Mouse (Mus musculus) myocyte (in vitro differentiated cells): ENCODE data around the gene Sbk1. TPM values are rescaled to one million over a fixed set of nuclear protein-coding genes. Genes with fewer than 3 reads are reported as not detected.

Source experiments
- H3K27me3 ChIP-seq: one replicate; pipeline ENCODE4 v1.6.1; 2011; ENCODE audit not compliant: control insufficient read depth, insufficient read depth, insufficient read length
- H3K36me3 ChIP-seq: one replicate; pipeline ENCODE4 v1.6.1; 2011; ENCODE audit not compliant: control insufficient read depth, insufficient read depth
- H3K4me2 ChIP-seq: one replicate; pipeline ENCODE4 v1.6.1; 2011; ENCODE audit warnings: low read depth, control low read depth
- H3K4me3 ChIP-seq: one replicate; pipeline ENCODE4 v1.5.1; 2011; ENCODE audit warnings: mild to moderate bottlenecking, control low read depth, moderate library complexity
- H3K79me2 ChIP-seq: one replicate; pipeline ENCODE4 v1.6.1; 2011; ENCODE audit not compliant: control insufficient read depth, insufficient read depth
- H3ac ChIP-seq: one replicate; pipeline ENCODE4 v1.6.1; 2011; ENCODE audit not compliant: control insufficient read depth, insufficient read length
- CEBPB ChIP-seq: IDR thresholded peaks from 2 replicates; pipeline ENCODE4 v1.6.1; 2011; ENCODE audit warnings: mild to moderate bottlenecking, moderate library complexity; ENCODE audit not compliant: poor library complexity, insufficient read depth, severe bottlenecking
- E2F4 ChIP-seq: IDR thresholded peaks from one replicate; pipeline ENCODE4 v1.6.1; 2011; ENCODE audit warnings: mild to moderate bottlenecking, control low read depth, moderate library complexity; ENCODE audit not compliant: insufficient read depth
- MAX ChIP-seq: IDR thresholded peaks from one replicate; pipeline ENCODE4 v1.6.1; 2011; ENCODE audit warnings: low read depth, mild to moderate bottlenecking, control low read depth
- MYOD1 ChIP-seq, 3 experiments: IDR thresholded peaks; one replicate each; pipeline ENCODE4 v1.6.1; 2011; ENCODE audit warnings: control low read depth in 2 of 3, low read depth in 2 of 3, mild to moderate bottlenecking in 2 of 3, moderate library complexity in 1 of 3; ENCODE audit not compliant: insufficient read length in 2 of 3, control insufficient read depth in 1 of 3
- MYOG ChIP-seq, 3 experiments: IDR thresholded peaks; one replicate each; pipeline ENCODE4 v1.6.1; 2011; ENCODE audit warnings: control low read depth in 2 of 3, low read depth in 2 of 3, mild to moderate bottlenecking in 2 of 3; ENCODE audit not compliant: insufficient read length in 2 of 3, control insufficient read depth in 1 of 3, insufficient read depth in 1 of 3
- POLR2A ChIP-seq: IDR thresholded peaks from one replicate; pipeline ENCODE4 v1.6.1; 2011; ENCODE audit warnings: low read depth, mild to moderate bottlenecking, control low read depth, moderate library complexity; ENCODE audit not compliant: insufficient read length
- POLR2AphosphoS2 ChIP-seq: IDR thresholded peaks from one replicate; pipeline ENCODE4 v1.6.1; 2011; ENCODE audit warnings: low read depth, control low read depth; ENCODE audit not compliant: insufficient read length
- REST ChIP-seq: IDR thresholded peaks from one replicate; pipeline ENCODE4 v1.6.1; 2011; ENCODE audit warnings: mild to moderate bottlenecking, control low read depth, moderate library complexity; ENCODE audit not compliant: insufficient read depth, insufficient read length
- SRF ChIP-seq: IDR thresholded peaks from one replicate; pipeline ENCODE4 v1.6.1; 2011; ENCODE audit warnings: low read depth; ENCODE audit not compliant: control insufficient read depth, insufficient read length
- TCF12 ChIP-seq: IDR thresholded peaks from one replicate; pipeline ENCODE4 v1.6.1; 2011; ENCODE audit warnings: mild to moderate bottlenecking, control low read depth; ENCODE audit not compliant: poor library complexity, insufficient read depth, severe bottlenecking
- TCF3 ChIP-seq: IDR thresholded peaks from one replicate; pipeline ENCODE4 v1.6.1; 2011; ENCODE audit warnings: low read depth, control low read depth; ENCODE audit not compliant: insufficient read length
- USF1 ChIP-seq: IDR thresholded peaks from one replicate; pipeline ENCODE4 v1.6.1; 2011; ENCODE audit warnings: low read depth, mild to moderate bottlenecking, control low read depth, moderate library complexity
- polyA plus RNA-seq: library from polyadenylated mRNA; unstranded; fragments of >200 nt; fragmentation: generic; extraction: Trizol; gene quantifications from one replicate; pipeline ENCODE4 v1.2.1, GENCODE M21; 2012; ENCODE audit warnings: missing spikeins

Gene Sbk1
- polyA plus RNA-seq, 1 experiment: 16.1 TPM

DNA sequence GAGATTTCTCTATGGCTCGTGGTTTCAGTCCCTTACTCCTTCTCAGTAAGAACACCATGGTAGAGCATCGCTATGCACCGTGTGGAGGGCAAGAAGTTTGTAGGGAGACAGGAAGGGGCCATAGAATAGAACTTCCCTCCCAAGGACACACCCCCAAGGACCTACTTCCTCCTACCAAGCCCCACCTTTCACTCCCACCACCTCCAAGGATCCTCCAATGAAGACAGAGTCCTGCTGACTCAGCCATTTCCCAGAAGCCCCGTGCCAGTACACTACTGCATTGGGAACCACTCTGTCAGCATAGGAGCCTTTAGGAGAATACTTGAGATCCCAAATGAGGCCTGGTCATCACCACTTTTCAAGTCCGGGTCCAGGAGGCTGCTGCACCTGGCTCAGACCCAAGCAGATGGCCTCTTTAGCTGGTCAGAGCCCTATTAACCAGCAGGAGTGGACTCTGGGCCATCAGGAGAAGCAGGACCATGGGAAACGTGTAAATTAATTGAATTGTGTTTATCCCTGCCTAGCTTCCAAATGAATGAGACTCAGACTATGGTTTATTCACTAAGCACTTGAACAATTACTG lies 28.2 kb upstream of the Sbk1 start:
- peaks cover 33% of the 10 kb centered on the region for H3K27me3 ChIP-seq
- H3ac ChIP-seq: no peak overlapping the region
- no peaks in the 10 kb centered on the region for H3K79me2 ChIP-seq
- TF ChIP-seq REST (no peak), E2F4 (no peak), MAX (no peak), MYOG (IDR thresholded peaks at IDR 0.05; ENCODE audit: control insufficient read depth in 1 of 3, insufficient read depth in 1 of 3, insufficient read length in 2 of 3, low read depth in 2 of 3) (no peak), MYOD1 (IDR thresholded peaks at IDR 0.05; ENCODE audit: control insufficient read depth in 1 of 3, insufficient read length in 2 of 3, low read depth in 2 of 3) (no peak), USF1 (no peak), SRF (no peak), CEBPB (no peak)
- no peak overlapping the region for H3K4me3 ChIP-seq
- no peaks in the 10 kb centered on the region for H3K36me3 ChIP-seq
- no peak overlapping the region for H3K4me2 ChIP-seq

DNA sequence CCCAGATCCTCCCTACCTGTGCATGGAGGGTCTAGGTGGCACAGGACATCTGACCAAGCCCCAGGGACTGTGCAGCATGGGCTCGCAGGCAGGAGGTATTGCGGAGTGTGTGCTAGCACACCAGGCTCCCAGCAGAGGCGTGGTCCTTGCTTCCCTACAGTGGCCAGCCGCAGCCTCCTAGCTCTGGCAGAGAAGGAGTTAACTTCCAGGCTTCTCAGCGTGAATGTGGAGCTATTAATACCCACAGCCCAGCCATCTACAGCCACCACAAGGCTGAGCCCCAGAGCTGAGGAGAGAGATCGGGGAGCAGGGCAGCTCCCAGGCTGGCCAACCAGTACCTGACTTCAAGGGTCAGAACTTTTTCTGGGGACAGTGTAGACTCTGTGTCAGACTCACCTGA lies 24.3 kb upstream of the Sbk1 start:
- Histone ChIP-seq H3K27me3 (peaks cover 33% of the 10 kb centered on the region), H3ac (peak overlapping the region; percentile 2), H3K36me3 (no peaks in the 10 kb centered on the region), H3K4me3 (peak overlapping the region; percentile 25), H3K79me2 (no peaks in the 10 kb centered on the region), H3K4me2 (peak overlapping the region; percentile 65)
- TF ChIP-seq CEBPB (no peak), REST (no peak), MYOD1 (IDR thresholded peaks at IDR 0.05; ENCODE audit: control insufficient read depth in 1 of 3, insufficient read length in 2 of 3, low read depth in 2 of 3) (no peak), POLR2AphosphoS2 (peak; percentile 39), POLR2A (peak; percentile 55)

DNA sequence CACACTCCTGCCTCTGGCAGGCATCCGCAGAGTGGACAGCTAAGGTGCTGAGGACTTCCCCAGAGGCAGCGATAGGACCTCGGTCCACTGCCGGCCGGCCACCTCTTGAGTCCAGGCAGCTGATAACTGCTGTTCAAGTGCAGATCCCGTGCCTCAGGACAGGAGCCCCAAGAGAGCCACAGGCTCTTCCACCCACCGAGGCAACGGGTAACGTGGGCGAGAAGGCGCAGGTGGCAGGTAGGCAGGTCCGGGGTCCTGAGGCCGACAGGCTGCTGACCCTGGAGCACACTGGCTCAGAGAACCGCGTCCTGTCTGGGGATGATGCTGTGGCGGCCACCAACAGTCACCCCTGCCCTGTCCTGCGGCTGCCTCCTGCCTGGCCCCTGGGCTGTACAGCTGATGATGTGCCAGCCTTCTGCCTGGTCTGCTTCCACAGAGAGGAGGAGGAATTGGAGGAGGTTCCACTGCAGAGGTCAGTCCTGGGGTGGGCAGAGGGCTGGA lies 23.7 kb upstream of the Sbk1 start:
- peaks cover 33% of the 10 kb centered on the region for H3K27me3 ChIP-seq

DNA sequence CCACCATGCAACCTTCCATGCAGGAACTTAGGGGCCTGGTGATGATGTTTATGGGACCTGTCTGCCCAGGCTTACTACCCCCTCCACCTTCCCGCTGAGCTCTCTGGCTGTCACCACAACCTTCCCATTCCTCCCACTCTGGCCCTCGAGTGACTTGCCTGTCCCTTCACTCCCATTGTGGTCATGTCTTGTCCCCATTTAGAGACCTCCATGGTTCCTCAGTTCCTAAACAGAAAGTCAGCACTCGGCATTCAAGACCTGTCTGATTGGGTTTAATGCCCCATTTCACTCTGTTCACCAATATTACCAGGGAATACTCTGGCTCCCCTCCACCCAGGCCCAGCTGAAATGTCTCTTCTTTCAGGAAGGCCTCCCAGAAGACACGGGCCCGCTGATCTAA lies 23.3 kb upstream of the Sbk1 start:
- H3K4me3 ChIP-seq: peak overlapping the region; percentile 25
- peak overlapping the region; percentile 65 for H3K4me2 ChIP-seq
- TF ChIP-seq POLR2AphosphoS2 (no peak), TCF12 (no peak), REST (no peak), TCF3 (no peak), SRF (no peak), USF1 (no peak), CEBPB (no peak), MYOD1 (IDR thresholded peaks at IDR 0.05; ENCODE audit: control insufficient read depth in 1 of 3, insufficient read length in 2 of 3, low read depth in 2 of 3) (no peak), E2F4 (no peak), POLR2A (no peak), MYOG (IDR thresholded peaks at IDR 0.05; ENCODE audit: control insufficient read depth in 1 of 3, insufficient read depth in 1 of 3, insufficient read length in 2 of 3, low read depth in 2 of 3) (no peak), MAX (no peak)
- H3K79me2 ChIP-seq: no peaks in the 10 kb centered on the region
- H3K36me3 ChIP-seq: no peaks in the 10 kb centered on the region
- peaks cover 33% of the 10 kb centered on the region for H3K27me3 ChIP-seq
- no peak overlapping the region for H3ac ChIP-seq

More for the DNA sequence above, 23.7 kb upstream of the Sbk1 start:
- Histone ChIP-seq H3K4me2 (peak overlapping the region; percentile 65), H3K4me3 (peak overlapping the region; percentile 25), H3K36me3 (no peaks in the 10 kb centered on the region), H3K79me2 (no peaks in the 10 kb centered on the region), H3ac (peak overlapping the region; percentile 2)
- TF ChIP-seq TCF3: no peak

DNA sequence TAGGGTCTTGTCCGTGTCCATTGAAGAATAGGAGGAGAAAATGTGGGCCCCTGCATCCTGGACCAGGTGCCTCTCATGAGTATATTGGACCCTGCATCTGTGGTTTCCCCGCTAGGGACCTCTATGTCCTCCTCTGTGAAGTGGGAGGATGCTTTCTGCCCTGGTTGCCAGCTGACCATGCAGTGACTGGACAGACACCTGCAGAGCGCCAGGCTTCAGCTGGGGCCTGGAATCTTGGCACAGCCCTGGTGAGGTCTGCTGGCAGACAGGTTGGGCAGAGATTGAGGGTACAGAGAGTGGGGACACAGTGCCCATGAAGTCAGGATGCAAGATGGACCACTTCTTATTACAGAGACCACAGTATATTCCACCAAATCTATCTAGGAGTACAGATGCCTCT lies 22.4 kb upstream of the Sbk1 start:
- TF ChIP-seq MYOG (IDR thresholded peaks at IDR 0.05; ENCODE audit: control insufficient read depth in 1 of 3, insufficient read depth in 1 of 3, insufficient read length in 2 of 3, low read depth in 2 of 3): peak in 1 of 3 experiments; percentile 38
- TF ChIP-seq MYOD1 (IDR thresholded peaks at IDR 0.05; ENCODE audit: control insufficient read depth in 1 of 3, insufficient read length in 2 of 3, low read depth in 2 of 3): peak in 1 of 3 experiments; percentile 19
- no peak for TF ChIP-seq USF1
- Histone ChIP-seq H3K4me2 (peak overlapping the region; percentile 65), H3K36me3 (no peaks in the 10 kb centered on the region), H3K79me2 (no peaks in the 10 kb centered on the region), H3K27me3 (peaks cover 33% of the 10 kb centered on the region), H3ac (no peak overlapping the region), H3K4me3 (peak overlapping the region; percentile 25)

DNA sequence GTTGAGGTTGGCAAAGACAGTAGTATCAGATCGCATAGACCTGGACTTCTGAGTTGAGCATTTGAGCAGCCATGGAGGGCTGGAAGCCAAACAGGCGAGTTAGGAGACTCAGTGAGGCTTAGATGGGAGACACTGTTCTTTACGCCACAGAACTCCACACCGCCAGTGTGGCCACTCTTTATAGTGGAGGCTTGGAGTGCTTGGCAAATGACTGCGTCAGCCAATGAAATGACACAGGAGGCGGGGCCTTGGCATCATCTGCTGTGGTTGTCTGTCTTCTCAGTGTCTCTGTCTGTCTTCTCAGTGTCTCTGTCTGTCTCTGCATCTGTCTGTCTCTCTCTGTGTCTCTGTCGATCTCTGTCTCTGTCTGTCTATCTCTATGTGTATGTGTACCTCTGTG lies 21.9 kb upstream of the Sbk1 start:
- Histone ChIP-seq H3ac (no peak overlapping the region), H3K4me2 (peak overlapping the region; percentile 65), H3K27me3 (peaks cover 33% of the 10 kb centered on the region), H3K4me3 (peak overlapping the region; percentile 25), H3K36me3 (no peaks in the 10 kb centered on the region), H3K79me2 (no peaks in the 10 kb centered on the region)
- TF ChIP-seq REST (no peak), TCF3 (no peak), CEBPB (no peak), MAX (no peak), SRF (peak; percentile 15), POLR2AphosphoS2 (no peak), MYOG (IDR thresholded peaks at IDR 0.05; ENCODE audit: control insufficient read depth in 1 of 3, insufficient read depth in 1 of 3, insufficient read length in 2 of 3, low read depth in 2 of 3) (no peak), USF1 (no peak), POLR2A (peak; percentile 52), MYOD1 (IDR thresholded peaks at IDR 0.05; ENCODE audit: control insufficient read depth in 1 of 3, insufficient read length in 2 of 3, low read depth in 2 of 3) (peak in 1 of 3 experiments; percentile 19), E2F4 (no peak), TCF12 (no peak)
